Mouse (Mus musculus) macrophage (primary cell): ENCODE results near the gene Rad54l2. TPM values are rescaled to one million over a fixed set of nuclear protein-coding genes. Genes with fewer than 3 reads are reported as not detected.

Experiments used
- H3K27ac ChIP-seq: fragments of 350-480 bp; formaldehyde crosslinking; 2 replicates; pipeline ENCODE4 v1.9.0; 2021
- H3K36me3 ChIP-seq: fragments of 350-480 bp; formaldehyde crosslinking; 2 replicates; pipeline ENCODE4 v1.9.0; 2021; ENCODE audit errors: inconsistent target
- H3K4me3 ChIP-seq: fragments of 350-480 bp; formaldehyde crosslinking; 2 replicates; pipeline ENCODE4 v1.9.0; 2021; ENCODE audit errors: inconsistent target
- H3K79me2 ChIP-seq: fragments of 350-480 bp; formaldehyde crosslinking; 2 replicates; pipeline ENCODE4 v1.9.0; 2021; ENCODE audit errors: inconsistent target
- WGBS: methylation state at CpG from one replicate; pipeline ENCODE4 v1.1.7; 2026; ENCODE audit warnings: inconsistent platforms; ENCODE audit not compliant: missing documents; 5-methylcytosine and 5-hydroxymethylcytosine counted together
- polyA plus RNA-seq: library from polyadenylated mRNA; stranded (reverse); fragments of 250-400 nt; gene quantifications from 3 replicates; pipeline ENCODE4 v1.2.4, GENCODE M21; 2018; ENCODE audit warnings: inconsistent platforms

Rad54l2 gene
- polyA plus RNA-seq, 1 experiment from 2014 or later: 7.9 TPM

DNA sequence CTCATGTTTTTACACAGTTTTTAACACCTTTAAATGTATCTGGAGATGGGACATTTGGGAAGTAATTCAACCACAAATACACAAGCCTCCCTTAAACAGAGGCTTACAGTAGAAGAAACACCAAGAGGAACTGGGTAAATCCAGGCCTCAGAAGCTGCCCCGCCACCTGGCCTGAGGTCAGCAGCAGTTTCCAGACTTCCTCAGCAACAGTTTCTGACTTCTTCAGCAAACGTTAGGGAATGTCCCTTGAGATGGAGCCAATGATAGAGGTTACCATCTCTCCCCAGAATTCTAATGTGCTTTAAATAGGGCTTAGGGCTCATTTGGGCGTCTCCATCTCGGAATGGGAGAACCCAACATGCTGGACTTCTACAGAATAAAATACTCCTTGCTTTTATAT lies 10.7 kb downstream of the Rad54l2 start:
- Histone ChIP-seq H3K27ac (no peak overlapping the region), H3K36me3 (no peaks in the 10 kb centered on the region), H3K79me2 (peaks cover 84% of the 10 kb centered on the region), H3K4me3 (no peak overlapping the region)
- WGBS: 63% methylated on average over 4 of the region's 4 CpGs

- WGBS: 96% methylated on average over 3 of the region's 3 CpGs
- Histone ChIP-seq H3K4me3 (no peak overlapping the region), H3K79me2 (peaks cover 76% of the 10 kb centered on the region; the same call in 1 of the 2 replicates), H3K27ac (no peak overlapping the region), H3K36me3 (no peaks in the 10 kb centered on the region)
Measured at GRCm38 (mm10) chr9:106777423-106777822, 11.6 kb downstream of the Rad54l2 start.

GRCm38 (mm10) chr9:106776116-106776515 lies 12.9 kb downstream of the Rad54l2 start:
- Histone ChIP-seq H3K79me2 (peaks cover 74% of the 10 kb centered on the region; the same call in 1 of the 2 replicates), H3K27ac (no peak overlapping the region), H3K4me3 (no peak overlapping the region), H3K36me3 (no peaks in the 10 kb centered on the region)
- WGBS: 93% methylated on average over 1 of the region's 1 CpGs

- WGBS: 89% methylated on average over 2 of the region's 2 CpGs
- H3K79me2 ChIP-seq: peaks cover 77% of the 10 kb centered on the region; the same call in 1 of the 2 replicates
- H3K36me3 ChIP-seq: no peaks in the 10 kb centered on the region
- no peak overlapping the region for H3K4me3 ChIP-seq
- H3K27ac ChIP-seq: no peak overlapping the region
Measured at GRCm38 (mm10) chr9:106771770-106772169, 17.2 kb downstream of the Rad54l2 start.

DNA sequence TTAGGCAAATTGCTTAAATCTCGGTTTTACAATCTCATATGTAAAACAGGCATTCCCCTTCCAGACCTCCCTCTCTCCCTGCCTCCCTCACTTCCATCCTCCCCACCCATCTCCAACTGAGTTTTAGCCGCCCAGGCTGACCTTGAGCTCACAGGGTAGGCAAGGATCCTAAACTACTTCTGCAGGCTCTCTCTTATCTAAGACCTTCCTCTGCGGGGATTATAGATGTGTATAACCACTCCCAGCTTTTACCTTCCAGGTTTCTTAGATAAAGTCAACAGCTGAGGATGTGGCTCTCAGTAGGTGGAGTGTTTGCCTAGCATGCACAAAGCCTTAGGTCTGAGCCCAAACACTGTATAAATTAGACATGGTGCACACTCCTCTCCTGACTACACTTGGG lies 18.8 kb downstream of the Rad54l2 start:
- H3K27ac ChIP-seq: no peak overlapping the region
- H3K36me3 ChIP-seq: no peaks in the 10 kb centered on the region
- peaks cover 76% of the 10 kb centered on the region; the same call in 1 of the 2 replicates for H3K79me2 ChIP-seq
- WGBS: 85% methylated on average over 3 of the region's 3 CpGs
- H3K4me3 ChIP-seq: no peak overlapping the region

GRCm38 (mm10) chr9:106769781-106770180 lies 19.2 kb downstream of the Rad54l2 start:
- H3K36me3 ChIP-seq: no peaks in the 10 kb centered on the region
- H3K27ac ChIP-seq: no peak overlapping the region
- peaks cover 71% of the 10 kb centered on the region; the same call in 1 of the 2 replicates for H3K79me2 ChIP-seq
- 31% methylated on average over 5 of the region's 5 CpGs for WGBS
- no peak overlapping the region for H3K4me3 ChIP-seq

- Histone ChIP-seq H3K79me2 (peaks cover 4% of the 10 kb centered on the region; the same call in 1 of the 2 replicates), H3K36me3 (no peaks in the 10 kb centered on the region), H3K27ac (no peak overlapping the region), H3K4me3 (no peak overlapping the region)
- 96% methylated on average over 8 of the region's 9 CpGs for WGBS
Measured at GRCm38 (mm10) chr9:106756421-106756820, 32.6 kb downstream of the Rad54l2 start.

GRCm38 (mm10) chr9:106755776-106756175 lies 33.2 kb downstream of the Rad54l2 start:
- H3K79me2 ChIP-seq: peaks cover 4% of the 10 kb centered on the region; the same call in 1 of the 2 replicates
- no peaks in the 10 kb centered on the region for H3K36me3 ChIP-seq
- no peak overlapping the region for H3K27ac ChIP-seq
- no peak overlapping the region for H3K4me3 ChIP-seq
- 84% methylated on average over 4 of the region's 4 CpGs for WGBS

DNA sequence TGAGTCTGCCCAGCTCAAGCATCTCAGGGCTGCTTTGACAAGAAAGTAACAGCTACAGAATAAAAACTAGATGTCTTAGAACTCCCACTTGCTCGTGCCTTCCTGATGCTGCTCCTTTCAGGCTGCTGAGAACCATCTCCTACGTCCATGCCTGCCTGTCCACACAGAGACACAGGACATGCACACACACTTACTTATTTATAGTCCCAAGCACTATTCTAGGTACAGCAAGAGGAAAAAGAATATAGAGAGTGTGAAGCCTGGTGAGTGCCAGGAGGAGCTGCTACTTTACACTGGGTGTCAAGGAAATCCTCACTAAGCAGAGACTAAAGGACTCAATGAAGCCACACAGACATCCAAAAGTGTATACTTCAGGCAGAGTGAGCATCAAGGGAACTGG lies 34.7 kb downstream of the Rad54l2 start:
- no peaks in the 10 kb centered on the region for H3K36me3 ChIP-seq
- no peak overlapping the region for H3K27ac ChIP-seq
- H3K79me2 ChIP-seq: peaks cover 4% of the 10 kb centered on the region; the same call in 1 of the 2 replicates
- 77% methylated on average over 2 of the region's 2 CpGs for WGBS
- H3K4me3 ChIP-seq: no peak overlapping the region

DNA sequence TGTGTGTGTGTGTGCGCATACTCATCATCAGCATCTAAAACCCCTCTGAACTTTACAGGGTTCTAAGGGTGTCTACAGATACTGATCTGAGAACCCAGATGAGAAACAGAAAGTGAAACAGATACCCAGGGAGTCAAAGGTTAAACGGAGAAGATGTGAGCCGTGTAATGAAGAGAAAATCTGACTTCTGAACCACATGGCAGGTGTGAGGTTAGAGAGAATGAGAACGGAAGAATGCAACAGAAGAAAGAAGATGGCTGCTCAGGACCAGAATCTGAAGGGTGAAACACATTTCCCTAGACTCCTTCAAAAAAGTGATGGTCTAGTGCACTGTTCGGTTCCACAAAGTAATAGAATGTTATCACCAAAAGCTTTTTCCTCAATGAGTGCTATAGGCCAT lies 36.9 kb downstream of the Rad54l2 start:
- H3K4me3 ChIP-seq: no peak overlapping the region
- WGBS: 86% methylated on average over 5 of the region's 5 CpGs
- no peaks in the 10 kb centered on the region for H3K36me3 ChIP-seq
- no peaks in the 10 kb centered on the region; the same call in 1 of the 2 replicates for H3K79me2 ChIP-seq
- H3K27ac ChIP-seq: no peak overlapping the region

- 100% methylated on average over 1 of the region's 1 CpGs for WGBS
- Histone ChIP-seq H3K79me2 (no peaks in the 10 kb centered on the region), H3K36me3 (no peaks in the 10 kb centered on the region), H3K4me3 (no peak overlapping the region), H3K27ac (no peak overlapping the region)
Measured at GRCm38 (mm10) chr9:106739962-106740361, 49.0 kb downstream of the Rad54l2 start.

GRCm38 (mm10) chr9:106739056-106739455 lies 49.9 kb downstream of the Rad54l2 start:
- Histone ChIP-seq H3K79me2 (no peaks in the 10 kb centered on the region), H3K4me3 (no peak overlapping the region), H3K27ac (no peak overlapping the region), H3K36me3 (no peaks in the 10 kb centered on the region)
- 100% methylated on average over 1 of the region's 1 CpGs for WGBS

DNA sequence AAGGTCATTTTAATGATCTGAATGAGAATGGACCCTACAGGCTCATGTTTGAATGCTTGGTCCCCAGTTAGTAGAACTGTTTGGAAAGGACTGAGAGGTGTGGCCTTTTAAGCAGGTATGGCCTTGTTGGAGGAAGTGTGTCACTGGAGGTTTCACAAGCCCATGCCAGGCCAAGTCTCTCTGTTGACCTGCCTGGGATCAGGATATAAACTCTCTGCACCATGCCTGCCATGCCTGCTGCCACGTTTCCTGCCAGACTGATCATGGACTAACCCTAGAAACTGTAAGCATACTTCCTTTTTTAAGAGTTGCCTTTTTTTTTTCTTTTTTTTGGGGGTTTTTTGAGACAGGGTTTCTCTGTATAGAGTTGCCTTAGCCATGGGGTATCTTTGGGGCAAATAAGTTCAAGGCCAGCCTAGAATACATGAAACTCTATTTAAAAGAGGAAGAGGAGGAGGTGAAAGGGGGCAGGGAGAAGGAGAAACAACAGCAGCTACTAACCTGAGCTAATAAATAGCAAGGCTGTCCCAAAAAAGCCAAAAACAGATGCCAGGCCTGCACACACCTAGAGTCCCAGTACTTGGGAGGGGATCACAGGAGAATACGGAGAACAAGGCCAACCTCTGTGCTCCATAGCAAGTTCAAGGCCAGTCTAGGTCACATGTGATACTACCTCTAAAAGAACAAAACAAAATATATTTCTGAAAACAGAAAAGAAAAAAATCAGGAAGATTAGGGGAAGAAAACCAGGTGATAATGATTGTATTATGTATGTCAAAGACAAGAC lies 50.6 kb downstream of the Rad54l2 start:
- Histone ChIP-seq H3K36me3 (no peaks in the 10 kb centered on the region), H3K27ac (no peak overlapping the region), H3K79me2 (no peaks in the 10 kb centered on the region), H3K4me3 (no peak overlapping the region)
- 84% methylated on average over 2 of the region's 2 CpGs for WGBS

- Histone ChIP-seq H3K4me3 (no peak overlapping the region), H3K27ac (no peak overlapping the region), H3K36me3 (no peaks in the 10 kb centered on the region), H3K79me2 (no peaks in the 10 kb centered on the region)
- 92% methylated on average over 2 of the region's 2 CpGs for WGBS
Measured at GRCm38 (mm10) chr9:106733690-106734089, 55.3 kb downstream of the Rad54l2 start.

DNA sequence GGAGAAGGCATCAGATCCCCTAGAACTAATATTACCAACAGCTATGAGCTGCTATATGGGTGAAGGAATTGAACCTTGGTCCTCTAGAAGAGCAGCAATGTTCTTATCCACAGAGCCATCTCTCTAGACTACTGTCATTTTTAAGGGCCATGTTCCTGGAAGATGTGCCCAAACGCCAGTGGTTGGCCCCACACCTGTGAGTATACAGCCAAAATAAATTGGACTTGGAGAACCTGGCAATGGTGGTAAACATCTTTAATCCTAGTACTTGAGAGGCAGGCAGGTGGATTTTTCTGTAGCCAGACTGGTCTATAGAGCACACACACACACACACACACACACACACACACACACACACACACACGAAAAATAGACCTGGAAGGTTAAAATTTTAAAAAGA lies 59.6 kb downstream of the Rad54l2 start:
- 97% methylated on average over 2 of the region's 2 CpGs for WGBS
- Histone ChIP-seq H3K36me3 (no peaks in the 10 kb centered on the region), H3K79me2 (no peaks in the 10 kb centered on the region), H3K27ac (no peak overlapping the region), H3K4me3 (no peak overlapping the region)
